Mouse (Mus musculus) hindbrain, embryonic 14.5 days (tissue): ENCODE data around the gene Epha4. TPM values are rescaled to one million over a fixed set of nuclear protein-coding genes. Genes with fewer than 3 reads are reported as not detected.

Source experiments
- ATAC-seq: fragments of 200-750 bp; cut with Nextera tagmentation; 2 replicates; pipeline ENCODE4 v1.8.0; 2017; ENCODE audit warnings: moderate number of reproducible peaks, mild to moderate bottlenecking, moderate TSS enrichment, moderate library complexity; ENCODE audit not compliant: low FRiP score
- DNase-seq: peaks from one replicate; pipeline ENCODE4 v3.0.0-alpha.2; 2015; ENCODE audit warnings: low spot score
- H3K27ac ChIP-seq: fragments of 300-500 bp; sonication (generic); 2 replicates; pipeline ENCODE4 v1.5.1; 2014; ENCODE audit warnings: mild to moderate bottlenecking, moderate library complexity
- H3K27me3 ChIP-seq: fragments of 300-500 bp; sonication (generic); 2 replicates; pipeline ENCODE4 v1.6.1; 2014; ENCODE audit warnings: mild to moderate bottlenecking, low read length, mixed read lengths; ENCODE audit not compliant: control insufficient read depth, insufficient read depth
- H3K36me3 ChIP-seq: fragments of 300-500 bp; sonication (generic); replicated peaks from 2 replicates; pipeline ENCODE4 v1.6.1; 2014; ENCODE audit not compliant: control insufficient read depth, insufficient read depth
- H3K4me1 ChIP-seq: fragments of 300-500 bp; sonication (generic); replicated peaks from 2 replicates; pipeline ENCODE4 v1.6.1; 2014; ENCODE audit warnings: antibody characterized with exemption, low read length, mixed read lengths; ENCODE audit not compliant: control insufficient read depth, insufficient read depth
- H3K4me2 ChIP-seq: fragments of 300-500 bp; sonication (generic); replicated peaks from 2 replicates; pipeline ENCODE4 v1.6.1; 2014; ENCODE audit warnings: mild to moderate bottlenecking, moderate library complexity
- H3K4me3 ChIP-seq: fragments of 300-500 bp; sonication (generic); replicated peaks from 2 replicates; pipeline ENCODE4 v1.5.1; 2014; ENCODE audit warnings: mild to moderate bottlenecking, low read length
- H3K9ac ChIP-seq: fragments of 300-500 bp; sonication (generic); 2 replicates; pipeline ENCODE4 v1.6.1; 2014
- H3K9me3 ChIP-seq: fragments of 300-500 bp; sonication (generic); 2 replicates; pipeline ENCODE4 v1.6.1; 2016; ENCODE audit warnings: low read length; ENCODE audit not compliant: control insufficient read depth
- WGBS: fragments of 180-500 bp; shearing (Covaris S2); extraction: QIAGEN DNeasy Blood & Tissue Kit; methylation state at CpG from one replicate; pipeline ENCODE4 v1.1.7; 2014; 5-methylcytosine and 5-hydroxymethylcytosine counted together
- polyA plus RNA-seq: library from polyadenylated mRNA; unstranded; fragments of >200 nt; fragmentation: Nextera tagmentation; extraction: Ambion mirVana; gene quantifications from 2 replicates; pipeline ENCODE4 v1.2.1, GENCODE M21; 2014

Epha4 gene
- polyA plus RNA-seq, 1 experiment from 2014 or later, result 49.3 TPM

GRCm38 (mm10) chr1:77532576-77533183 is 17.8 kb upstream of the Epha4 start:
- Histone ChIP-seq H3K36me3 (no peaks in the 10 kb centered on the region), H3K4me1 (peaks cover 6% of the 10 kb centered on the region; the same call in 1 of the 2 replicates), H3K4me2 (0 out of 2 replicates have a peak overlapping the region, but pooled peaks have one; percentile 7), H3K27me3 (no peaks in the 10 kb centered on the region), H3K4me3 (no peak overlapping the region), H3K9ac (no peak overlapping the region), H3K9me3 (no peaks in the 10 kb centered on the region), H3K27ac (no peak overlapping the region)
- ATAC-seq, result peak; percentile 21; the same call in 1 of the 2 replicates
- WGBS, result 34% methylated on average over 6 of the region's 6 CpGs
- DNase-seq, result no peak

- H3K4me1 ChIP-seq, result peaks cover 6% of the 10 kb centered on the region; the same call in 1 of the 2 replicates
- H3K4me2 ChIP-seq, result no peak overlapping the region
- no peak overlapping the region for H3K9ac ChIP-seq
- WGBS, result 36% methylated on average over 5 of the region's 5 CpGs
- no peak overlapping the region for H3K27ac ChIP-seq
- no peaks in the 10 kb centered on the region for H3K27me3 ChIP-seq
- no peak for DNase-seq
- ATAC-seq, result peak; percentile 84
- H3K9me3 ChIP-seq, result no peaks in the 10 kb centered on the region
- H3K4me3 ChIP-seq, result no peak overlapping the region
- H3K36me3 ChIP-seq, result no peaks in the 10 kb centered on the region
Observed at GRCm38 (mm10) chr1:77531934-77532575, 17.2 kb upstream of the Epha4 start.

- Histone ChIP-seq H3K4me3 (no peak overlapping the region), H3K9me3 (no peaks in the 10 kb centered on the region), H3K9ac (no peak overlapping the region), H3K4me2 (no peak overlapping the region), H3K4me1 (peaks cover 12% of the 10 kb centered on the region), H3K36me3 (no peaks in the 10 kb centered on the region), H3K27ac (no peak overlapping the region), H3K27me3 (no peaks in the 10 kb centered on the region)
- ATAC-seq (no peak), DNase-seq (no peak)
- WGBS, result 90% methylated on average over 8 of the region's 8 CpGs
Observed at GRCm38 (mm10) chr1:77525082-77525481, 10.2 kb upstream of the Epha4 start.

GRCm38 (mm10) chr1:77523354-77523753 is 8.5 kb upstream of the Epha4 start:
- Histone ChIP-seq H3K27ac (no peak overlapping the region), H3K9me3 (no peaks in the 10 kb centered on the region), H3K4me1 (peaks cover 12% of the 10 kb centered on the region), H3K27me3 (no peaks in the 10 kb centered on the region), H3K4me3 (no peak overlapping the region), H3K4me2 (no peak overlapping the region), H3K36me3 (no peaks in the 10 kb centered on the region), H3K9ac (no peak overlapping the region)
- 50% methylated on average over 2 of the region's 2 CpGs for WGBS
- ATAC-seq (no peak), DNase-seq (no peak)

GRCm38 (mm10) chr1:77521640-77522539 is 7.0 kb upstream of the Epha4 start:
- Histone ChIP-seq H3K9me3 (no peaks in the 10 kb centered on the region), H3K4me3 (no peak overlapping the region)

GRCm38 (mm10) chr1:77518715-77519114 is 3.8 kb upstream of the Epha4 start:
- no peak overlapping the region for H3K9ac ChIP-seq
- no peaks in the 10 kb centered on the region for H3K9me3 ChIP-seq
- H3K4me3 ChIP-seq, result no peak overlapping the region
- peaks cover 20% of the 10 kb centered on the region for H3K4me1 ChIP-seq
- 81% methylated on average over 3 of the region's 3 CpGs for WGBS
- no peak overlapping the region for H3K27ac ChIP-seq
- DNase-seq, result no peak
- no peaks in the 10 kb centered on the region for H3K27me3 ChIP-seq
- no peak for ATAC-seq
- H3K4me2 ChIP-seq, result no peak overlapping the region
- no peaks in the 10 kb centered on the region for H3K36me3 ChIP-seq

More at GRCm38 (mm10) chr1:77521640-77522539, 7.0 kb upstream of the Epha4 start:
- no peak for DNase-seq
- Histone ChIP-seq H3K36me3 (no peaks in the 10 kb centered on the region), H3K9ac (peak overlapping the region; percentile 5; the same call in 1 of the 2 replicates), H3K27ac (peak overlapping the region; percentile 29), H3K4me2 (peak overlapping the region; percentile 35), H3K27me3 (no peaks in the 10 kb centered on the region), H3K4me1 (peaks cover 15% of the 10 kb centered on the region)
- ATAC-seq, result peak; percentile 43; the same call in 1 of the 2 replicates
- WGBS, result 10% methylated on average over 17 of the region's 17 CpGs

GRCm38 (mm10) chr1:77516203-77516991 is 1.5 kb upstream of the Epha4 start:
- Histone ChIP-seq H3K4me3 (peak overlapping the region; percentile 66), H3K4me2 (peak overlapping the region; percentile 63), H3K27ac (peak overlapping the region; percentile 72), H3K4me1 (peaks cover 9% of the 10 kb centered on the region; the same call in 1 of the 2 replicates), H3K9ac (peak overlapping the region; percentile 65), H3K36me3 (no peaks in the 10 kb centered on the region), H3K9me3 (no peaks in the 10 kb centered on the region), H3K27me3 (no peaks in the 10 kb centered on the region)
- ATAC-seq (peak; percentile 49; the same call in 1 of the 2 replicates), DNase-seq (peak; percentile 96)
- under 1% methylated on average over 36 of the region's 36 CpGs for WGBS

- peak overlapping the region; percentile 63 for H3K4me2 ChIP-seq
- ATAC-seq (no peak), DNase-seq (no peak)
- peak overlapping the region; percentile 66 for H3K4me3 ChIP-seq
- peak overlapping the region; percentile 65 for H3K9ac ChIP-seq
- H3K4me1 ChIP-seq, result peaks cover 17% of the 10 kb centered on the region; the same call in 1 of the 2 replicates
- WGBS, result under 1% methylated on average over 12 of the region's 12 CpGs
- H3K9me3 ChIP-seq, result no peaks in the 10 kb centered on the region
- H3K27ac ChIP-seq, result peak overlapping the region; percentile 72
- H3K36me3 ChIP-seq, result no peaks in the 10 kb centered on the region
- H3K27me3 ChIP-seq, result no peaks in the 10 kb centered on the region
Observed at GRCm38 (mm10) chr1:77515651-77515981, 728 bp upstream of the Epha4 start.
